Mouse (Mus musculus): ENCODE measurements around the gene Cts3.
"Not testable (repeated sequence)": the region's sequence is repeated elsewhere in the genome, so short reads cannot be mapped to it uniquely, and the experiment has no call there.

Gene Cts3

GRCm38 (mm10) chr13:61570027-61570426 is at the start of gene Cts3:
Gene Cts3 (minus strand): TSS chr13:61570127.
- DNase-seq = no peak

- DNase-seq = not testable (repeated sequence)
Measured at GRCm38 (mm10) chr13:61568074-61568473, 1.9 kb downstream of the Cts3 start, which contains the start of gene Gm49352. Gene Gm49352 (minus strand): TSS chr13:61568174.

GRCm38 (mm10) chr13:61541631-61542030 is 28.3 kb downstream of the Cts3 start, which contains the start of gene Ctsm:
Gene Ctsm (minus strand): TSS chr13:61541839.
- peak; percentile 4 to 19 for DNase-seq
